Mouse (Mus musculus) layer of hippocampus, adult 2 months (tissue): Measurements from ENCODE around the gene Sh2d3c. TPM values are rescaled to one million over a fixed set of nuclear protein-coding genes. Genes with fewer than 3 reads are reported as not detected.
A peak's percentile ranks its signal among the peaks of the same experiment; 100 is the strongest.

Experiments used
- DNase-seq, 2 experiments: peaks; one replicate each; pipeline ENCODE4 v3.0.0; 2022; ENCODE audit warnings: low spot score in 2 of 2
- H3K27ac ChIP-seq: fragments of 200-600 bp; 2 replicates; pipeline ENCODE4 v1.8.1; 2022
- H3K4me3 ChIP-seq: fragments of 200-600 bp; 2 replicates; pipeline ENCODE4 v1.8.1; 2022; ENCODE audit warnings: mild to moderate bottlenecking
- CTCF ChIP-seq: fragments of 200-600 bp; conservative IDR thresholded peaks from 2 replicates; pipeline ENCODE4 v1.8.1; 2022; ENCODE audit warnings: antibody characterized with exemption, mild to moderate bottlenecking, moderate library complexity
- total RNA-seq, 2 experiments: library from RNA; stranded (reverse); gene quantifications; 2 replicates each; pipeline ENCODE4 v1.2.3; 2021

Gene Sh2d3c
- total RNA-seq, 2 experiments from 2014 or later = 18.9 to 20.1 TPM

DNA sequence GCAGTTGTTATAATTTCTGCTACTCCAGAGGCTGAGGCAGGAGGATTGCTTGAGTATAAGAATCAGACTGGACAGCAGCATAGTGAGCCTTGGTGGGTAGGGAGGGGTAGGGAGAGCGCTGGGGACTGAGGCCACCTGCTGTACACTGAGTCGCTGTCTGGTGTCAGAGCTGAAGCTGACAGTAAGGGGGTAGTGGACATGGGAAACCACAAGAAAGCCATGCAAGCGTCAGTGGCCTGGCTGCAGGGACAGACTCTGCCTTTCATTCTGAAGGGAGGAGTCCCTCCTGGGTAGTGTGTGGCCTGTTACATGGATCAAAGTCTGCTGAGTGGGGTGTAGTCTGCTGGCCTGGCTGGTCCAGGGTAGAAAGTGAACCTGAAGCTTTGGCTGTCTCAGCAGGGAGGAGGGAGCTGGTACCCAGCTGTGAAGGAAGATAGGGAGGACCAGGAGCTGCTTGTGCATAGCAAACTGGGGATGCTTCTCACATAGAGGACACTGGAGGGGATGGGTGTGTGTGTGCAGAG lies 15.5 kb downstream of the Sh2d3c start:
- no peak for TF ChIP-seq CTCF
- H3K27ac ChIP-seq = no peak overlapping the region; the same call in 1 of the 2 replicates
- H3K4me3 ChIP-seq = no peak overlapping the region

GRCm38 (mm10) chr2:32737008-32737407 lies 16.2 kb downstream of the Sh2d3c start:
- Histone ChIP-seq H3K4me3 (no peak overlapping the region), H3K27ac (no peak overlapping the region)
- DNase-seq = no peak
- TF ChIP-seq CTCF = no peak

More for the DNA sequence above, 15.5 kb downstream of the Sh2d3c start:
- no peak for DNase-seq

DNA sequence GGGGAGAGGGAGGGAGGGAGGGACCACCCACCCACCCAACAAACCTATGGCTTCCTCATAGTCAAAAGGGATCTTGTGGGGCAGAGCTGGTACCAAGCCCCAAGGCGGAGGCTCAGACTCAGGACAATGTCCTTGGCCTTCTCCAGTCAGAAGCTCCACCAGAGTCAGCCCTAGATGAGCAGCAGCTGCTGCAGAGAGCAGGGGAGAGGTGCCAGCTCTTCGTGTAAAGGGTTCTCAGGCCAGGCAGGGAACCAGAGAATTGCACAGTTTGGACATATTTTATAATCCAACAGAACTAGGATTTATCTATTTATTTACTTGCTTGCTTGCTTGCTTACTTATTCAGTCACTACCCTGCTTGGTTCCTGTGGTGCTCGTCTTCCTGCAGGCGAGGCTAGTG lies 18.5 kb downstream of the Sh2d3c start:
- no peak for DNase-seq
- H3K27ac ChIP-seq = no peak overlapping the region
- no peak for TF ChIP-seq CTCF

DNA sequence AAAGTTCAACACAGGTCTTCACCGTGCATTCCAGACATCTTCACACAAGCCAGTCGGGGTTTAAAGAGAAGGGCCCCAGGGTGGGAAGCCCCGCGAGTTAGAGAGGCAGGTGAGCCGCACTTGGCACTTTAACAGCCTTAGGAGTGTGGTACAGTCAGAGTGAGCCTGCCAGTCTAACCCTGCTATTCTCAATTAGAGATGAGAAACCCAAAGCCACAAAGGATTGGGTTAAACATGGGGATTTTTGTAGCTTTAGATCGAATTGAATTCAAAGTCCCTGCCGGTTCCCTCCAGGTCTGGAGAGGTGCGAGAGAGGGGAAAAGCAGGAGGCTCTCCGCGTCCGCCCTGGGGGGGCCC lies 20.0 kb downstream of the Sh2d3c start, which contains the start of gene 6330409D20Rik:
6330409D20Rik (minus strand) TSS at position 101 of the 357 bp plus-strand sequence.
- DNase-seq = no peak
- peak within 1 kb of the TSS; percentile 88 for H3K27ac ChIP-seq
- H3K4me3 ChIP-seq = peak within 1 kb of the TSS; percentile 79
- TF ChIP-seq CTCF = no peak

More for the DNA sequence above, 18.5 kb downstream of the Sh2d3c start:
- no peak overlapping the region for H3K4me3 ChIP-seq

- TF ChIP-seq CTCF = no peak
- DNase-seq = peak; percentile 58 to 60
- Histone ChIP-seq H3K27ac (peak overlapping the region; percentile 88), H3K4me3 (peak overlapping the region; percentile 79)
Observed at GRCm38 (mm10) chr2:32741273-32742172, 20.7 kb downstream of the Sh2d3c start.

DNA sequence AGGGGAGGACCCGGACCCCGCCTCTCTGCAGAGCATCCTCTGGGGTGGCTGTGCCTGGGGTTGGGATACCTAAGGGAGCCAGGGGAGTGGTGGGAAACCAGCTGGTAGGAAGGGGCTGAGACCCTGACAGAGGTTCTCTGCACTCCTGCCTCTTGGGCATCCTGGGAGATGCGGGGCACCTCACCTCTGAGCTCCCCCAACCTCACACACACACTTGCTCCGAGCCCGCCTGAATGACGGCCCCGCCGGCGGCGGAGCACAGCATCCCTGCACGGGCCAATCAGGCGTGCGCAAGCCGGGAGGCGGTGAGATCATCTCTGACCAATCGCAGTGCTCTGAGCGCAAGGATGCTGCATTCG lies 21.3 kb downstream of the Sh2d3c start:
- peak overlapping the region; percentile 79 for H3K4me3 ChIP-seq
- TF ChIP-seq CTCF = no peak
- DNase-seq = peak; percentile 85 to 87
- peak overlapping the region; percentile 88 for H3K27ac ChIP-seq

- TF ChIP-seq CTCF = no peak
- H3K27ac ChIP-seq = no peak overlapping the region
- DNase-seq = no peak
- no peak overlapping the region for H3K4me3 ChIP-seq
Observed at GRCm38 (mm10) chr2:32744272-32744982, 23.6 kb downstream of the Sh2d3c start.

DNA sequence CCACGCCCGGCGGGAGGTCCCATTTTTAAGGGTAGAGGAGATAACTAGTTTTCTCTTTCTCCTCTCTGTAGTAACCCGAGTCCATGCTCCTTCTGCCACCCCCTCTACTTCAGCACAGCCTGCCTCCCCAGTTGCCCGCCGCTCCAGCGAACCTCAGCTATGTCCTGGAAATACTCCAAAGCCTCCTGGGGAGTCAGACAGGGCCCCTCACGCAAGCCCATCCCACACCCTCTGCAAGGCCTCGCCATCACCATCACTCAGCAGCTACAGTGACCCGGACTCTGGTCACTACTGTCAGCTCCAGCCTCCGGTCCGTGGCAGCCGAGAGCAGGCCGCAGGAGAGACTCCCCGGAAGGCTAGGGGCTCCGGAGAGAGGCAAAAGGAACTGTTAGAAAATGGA lies 28.2 kb downstream of the Sh2d3c start:
- no peak for DNase-seq
- Histone ChIP-seq H3K4me3 (no peak overlapping the region), H3K27ac (no peak overlapping the region)
- TF ChIP-seq CTCF = no peak

DNA sequence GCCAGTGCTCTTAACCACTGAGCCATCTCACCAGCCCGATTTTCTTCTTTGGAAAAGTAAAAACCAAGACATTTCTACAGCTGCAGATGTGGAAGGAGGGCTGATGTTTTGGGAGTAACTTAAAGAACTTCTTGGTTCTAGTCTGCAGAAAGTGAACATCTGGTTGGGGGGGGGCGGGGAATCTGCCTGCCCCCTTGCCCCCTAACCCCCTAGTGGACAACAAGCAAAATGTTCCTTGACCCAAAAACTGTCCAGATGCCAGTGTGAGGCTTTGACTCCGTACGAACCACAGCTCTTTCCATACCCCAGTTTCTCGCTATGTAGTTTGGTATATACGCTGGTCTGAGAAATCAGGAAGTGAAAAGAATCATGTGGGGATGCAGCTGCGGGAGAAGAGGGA lies 29.3 kb downstream of the Sh2d3c start:
- no peak overlapping the region for H3K27ac ChIP-seq
- DNase-seq = no peak
- no peak overlapping the region for H3K4me3 ChIP-seq
- peak; percentile 41 for TF ChIP-seq CTCF

DNA sequence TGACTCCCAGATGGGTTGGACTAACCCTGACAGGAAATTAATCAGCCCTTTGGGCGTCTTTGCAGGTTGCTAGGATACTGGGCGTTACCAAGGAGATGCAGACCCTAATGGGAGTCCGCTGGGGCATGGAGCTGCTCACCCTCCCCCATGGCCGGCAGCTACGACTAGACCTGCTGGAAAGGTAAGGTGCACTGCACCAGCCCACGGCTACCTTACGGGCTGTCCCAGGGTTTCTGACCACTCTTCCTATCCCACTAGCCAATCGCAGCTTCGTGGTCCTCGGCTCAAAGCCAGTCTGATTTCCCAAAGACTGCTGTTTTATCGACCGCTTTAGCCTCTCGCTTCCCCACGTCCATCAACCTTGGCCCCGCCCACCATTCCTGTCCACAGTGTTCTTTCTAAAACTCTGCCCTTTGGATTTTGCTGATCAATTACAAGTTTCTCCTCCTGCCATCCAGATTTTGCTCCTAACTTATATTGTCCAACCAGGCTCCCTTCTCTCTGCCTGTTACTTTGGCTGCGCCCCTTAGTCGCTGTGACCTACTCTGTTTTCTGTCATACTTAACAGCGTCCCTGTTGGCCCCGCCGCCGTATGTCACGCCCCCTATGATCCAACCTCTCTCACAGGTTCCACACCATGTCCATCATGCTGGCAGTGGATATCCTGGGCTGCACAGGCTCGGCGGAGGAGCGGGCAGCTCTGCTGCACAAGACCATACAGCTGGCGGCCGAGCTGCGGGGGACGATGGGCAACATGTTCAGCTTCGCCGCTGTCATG lies 30.2 kb downstream of the Sh2d3c start:
- no peak for TF ChIP-seq CTCF
- Histone ChIP-seq H3K4me3 (peak overlapping the region; percentile 13; the same call in 1 of the 2 replicates), H3K27ac (no peak overlapping the region)
- no peak for DNase-seq

GRCm38 (mm10) chr2:32751665-32752033 lies 30.8 kb downstream of the Sh2d3c start:
- H3K27ac ChIP-seq = no peak overlapping the region
- DNase-seq = no peak
- no peak overlapping the region for H3K4me3 ChIP-seq
- TF ChIP-seq CTCF = no peak

DNA sequence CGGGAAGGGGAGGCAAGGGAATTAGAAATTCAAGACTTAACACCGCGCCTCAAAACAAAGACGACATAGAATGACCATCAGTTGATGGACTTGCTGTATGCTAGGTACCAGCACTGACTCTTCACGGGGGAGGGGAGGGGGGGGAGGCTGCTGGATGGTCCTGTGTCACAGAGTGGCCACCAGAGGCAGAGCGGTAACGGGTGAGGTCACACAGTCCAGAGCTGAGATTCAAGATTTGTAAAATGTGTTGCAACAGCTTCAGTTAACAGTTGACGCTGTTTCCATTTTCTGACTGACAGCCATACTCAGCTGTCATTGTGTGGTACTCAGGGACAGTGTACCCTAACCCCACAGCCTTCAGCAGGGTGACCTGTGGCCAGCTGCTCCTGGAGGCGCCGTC lies 31.3 kb downstream of the Sh2d3c start:
- TF ChIP-seq CTCF = no peak
- H3K4me3 ChIP-seq = no peak overlapping the region
- no peak for DNase-seq
- no peak overlapping the region for H3K27ac ChIP-seq
